Mouse (Mus musculus) cerebellum, adult 2 months (tissue): ENCODE results near the gene Wnt3a.

Experiments
- CTCF ChIP-seq: fragments of 200-500 bp; IDR thresholded peaks from 2 replicates; pipeline ENCODE4 v1.5.1; 2011; ENCODE audit warnings: low read depth, mild to moderate bottlenecking, control low read depth, low read length, moderate library complexity, borderline replicate concordance; ENCODE audit not compliant: insufficient read depth
- POLR2A ChIP-seq: fragments of 200-500 bp; IDR thresholded peaks from 2 replicates; pipeline ENCODE4 v1.6.1; 2011; ENCODE audit warnings: low read length, control low read depth, borderline replicate concordance; ENCODE audit not compliant: insufficient read depth

DNA sequence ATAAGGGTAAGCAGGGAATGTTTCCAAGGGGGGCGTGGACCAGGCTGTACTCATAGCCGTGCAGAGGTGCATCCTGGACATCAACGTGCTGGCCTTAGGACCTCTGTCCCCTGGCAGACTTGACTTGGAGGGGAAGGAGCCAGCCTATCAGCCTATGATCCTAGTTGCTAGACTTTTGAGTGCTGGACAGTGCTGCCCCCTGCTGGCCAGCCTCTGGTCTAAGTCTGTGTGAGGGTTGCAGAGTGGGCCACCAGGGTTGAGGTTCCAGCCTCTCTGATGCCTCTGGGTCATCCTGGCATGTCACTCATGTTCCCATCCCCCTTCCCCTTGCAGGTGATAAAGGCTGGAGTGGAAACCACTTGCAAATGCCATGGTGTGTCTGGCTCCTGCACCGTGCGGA is 40.0 kb upstream of the Wnt3a start:
- TF ChIP-seq CTCF (peak; percentile 68), POLR2A (no peak)
